Mouse (Mus musculus) layer of hippocampus, adult 11-12 months (tissue): ENCODE results near the gene Rhbdd1.
A peak's percentile ranks its signal among the peaks of the same experiment; 100 is the strongest.

Source experiments
- DNase-seq: peaks from one replicate; pipeline ENCODE4 v3.0.0; 2022; ENCODE audit warnings: low spot score

Gene Rhbdd1

GRCm38 (mm10) chr1:82316111-82316745 lies at the start of gene Rhbdd1:
Gene Rhbdd1, plus strand, starts transcription at chr1:82316452.
- DNase-seq = peak; percentile 98

GRCm38 (mm10) chr1:82267547-82267946 lies 48.7 kb upstream of the Rhbdd1 start:
- no peak for DNase-seq

- no peak for DNase-seq
These were observed 44.0 kb upstream of the Rhbdd1 start for GRCm38 (mm10) chr1:82272231-82272630.

DNA sequence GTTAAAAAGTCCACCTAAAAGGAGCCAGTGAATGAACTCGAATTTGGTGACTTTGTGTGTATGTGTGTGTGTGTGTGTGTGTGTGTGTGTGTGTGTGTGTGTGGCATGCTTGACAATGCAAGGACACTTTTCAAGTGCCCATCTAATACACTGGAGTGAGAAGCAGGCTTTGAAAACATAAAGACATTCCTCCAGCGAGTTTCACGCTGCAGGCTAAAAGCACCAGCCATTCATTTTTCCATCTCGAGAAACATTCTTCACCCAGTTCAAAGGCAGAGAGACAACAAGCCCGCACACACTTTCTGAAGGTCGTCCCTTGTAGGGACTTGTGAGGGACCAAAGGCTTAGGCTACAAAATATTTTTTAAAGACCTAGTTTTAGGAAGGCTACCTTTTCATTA lies 42.7 kb upstream of the Rhbdd1 start:
- no peak for DNase-seq

DNA sequence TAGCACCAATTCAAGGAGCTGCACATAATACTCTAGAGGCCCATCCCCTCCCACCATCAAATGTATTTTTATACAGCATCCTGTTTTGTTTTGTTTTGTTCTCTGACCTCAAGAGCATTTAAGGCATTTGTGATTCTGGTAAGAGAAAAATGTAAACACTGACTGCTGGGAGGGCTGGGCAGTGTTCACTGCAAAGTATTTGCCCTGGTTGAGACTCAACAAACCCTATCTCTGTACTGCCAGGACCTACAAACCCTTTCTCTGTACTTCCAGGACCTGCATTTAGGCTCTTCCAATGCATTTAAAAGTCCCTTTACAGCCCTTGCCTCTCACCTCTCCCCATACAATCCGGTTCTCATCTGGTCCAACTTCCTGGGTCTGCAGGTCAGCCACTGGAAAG lies 41.9 kb upstream of the Rhbdd1 start:
- DNase-seq = no peak

- DNase-seq = no peak
These were observed 36.5 kb upstream of the Rhbdd1 start for GRCm38 (mm10) chr1:82279768-82280167.

- DNase-seq = no peak
These were observed 34.4 kb upstream of the Rhbdd1 start for GRCm38 (mm10) chr1:82281823-82282222.

GRCm38 (mm10) chr1:82282992-82283611 lies 33.1 kb upstream of the Rhbdd1 start:
- peak; percentile 89 for DNase-seq

- DNase-seq = no peak
These were observed 32.4 kb upstream of the Rhbdd1 start for GRCm38 (mm10) chr1:82283901-82284301.

DNA sequence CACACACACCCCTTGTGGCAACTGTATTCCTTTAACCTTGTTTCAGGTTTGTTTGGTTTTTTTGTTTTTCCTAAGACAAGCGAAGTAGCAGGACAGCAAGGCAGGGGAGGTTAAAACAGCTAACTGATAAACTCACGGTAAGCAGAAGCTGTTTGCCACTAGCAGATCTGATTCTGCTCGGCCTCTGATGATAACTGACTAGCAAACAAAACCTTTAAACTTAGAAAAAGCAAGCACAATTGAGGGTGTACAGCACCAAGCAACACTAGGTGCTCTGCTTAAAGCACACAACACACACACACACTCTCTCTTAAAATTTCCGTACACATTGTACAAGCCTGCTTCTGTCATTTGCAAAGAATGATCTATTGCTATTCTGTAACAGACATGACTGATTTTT lies 31.8 kb upstream of the Rhbdd1 start:
- no peak for DNase-seq

- DNase-seq = no peak
These were observed 30.6 kb upstream of the Rhbdd1 start for GRCm38 (mm10) chr1:82285461-82286189.

GRCm38 (mm10) chr1:82286190-82287051 lies 29.8 kb upstream of the Rhbdd1 start:
- DNase-seq = no peak

DNA sequence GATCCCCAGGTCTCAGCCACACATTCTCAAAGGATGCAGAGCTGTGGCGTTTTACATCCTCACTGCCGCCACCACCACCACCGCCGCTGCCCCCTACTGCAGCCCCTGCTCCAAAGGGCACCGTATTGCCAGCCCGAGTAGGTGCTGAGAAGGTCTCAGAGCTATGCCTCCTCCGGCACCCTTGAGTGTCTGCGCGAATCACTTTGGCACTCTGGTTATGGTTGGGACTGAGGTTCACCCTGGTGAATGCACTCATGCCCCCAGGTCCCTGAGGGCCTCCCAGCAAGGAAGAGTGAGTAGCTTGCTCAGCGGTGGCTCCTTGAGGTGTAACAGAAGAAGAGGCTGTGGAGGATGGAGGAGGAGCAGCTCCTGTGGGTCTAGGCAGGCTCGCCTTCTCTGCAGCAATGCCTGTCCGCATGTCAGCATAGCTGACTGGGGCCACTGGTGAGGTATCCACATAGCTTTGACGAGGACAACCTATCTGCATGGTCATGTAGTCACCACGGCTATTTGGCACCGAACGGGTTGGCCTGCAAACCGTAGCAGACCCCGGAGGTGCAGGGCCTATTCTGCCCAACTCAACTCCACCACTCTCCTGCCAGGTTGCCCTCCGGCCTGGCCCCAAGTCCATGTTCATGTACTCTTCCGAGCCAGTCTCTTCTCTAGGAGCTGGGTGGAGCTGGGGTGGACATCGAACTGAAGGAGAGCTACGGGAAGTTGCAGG lies 29.0 kb upstream of the Rhbdd1 start:
- no peak for DNase-seq

DNA sequence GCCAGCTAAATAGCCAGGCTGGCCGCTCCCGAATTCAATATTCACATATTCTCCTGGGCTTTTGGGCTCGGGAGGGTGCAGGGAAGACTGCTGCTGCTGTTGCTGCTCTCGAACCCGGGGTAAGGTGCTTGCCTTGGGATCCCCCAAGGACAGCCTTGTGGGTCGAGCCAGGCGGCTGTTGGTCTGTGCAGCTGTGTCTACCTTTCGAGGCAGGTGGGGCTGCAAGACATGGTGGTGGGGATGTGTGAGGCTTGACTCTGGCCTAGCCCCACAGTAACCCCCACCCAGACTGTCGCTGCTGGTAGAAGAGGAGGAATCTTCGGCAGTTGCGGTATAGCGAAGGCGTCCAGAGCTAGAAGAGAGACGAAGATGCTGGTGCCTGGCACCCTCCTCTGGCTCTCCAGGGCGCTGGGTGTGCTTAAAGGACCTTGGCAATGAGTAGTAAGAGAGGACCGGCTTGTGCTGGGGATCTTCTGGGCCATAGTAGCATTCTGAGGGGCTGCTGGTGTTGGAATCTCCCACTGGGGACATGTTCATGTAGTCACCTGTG lies 28.4 kb upstream of the Rhbdd1 start:
- no peak for DNase-seq

DNA sequence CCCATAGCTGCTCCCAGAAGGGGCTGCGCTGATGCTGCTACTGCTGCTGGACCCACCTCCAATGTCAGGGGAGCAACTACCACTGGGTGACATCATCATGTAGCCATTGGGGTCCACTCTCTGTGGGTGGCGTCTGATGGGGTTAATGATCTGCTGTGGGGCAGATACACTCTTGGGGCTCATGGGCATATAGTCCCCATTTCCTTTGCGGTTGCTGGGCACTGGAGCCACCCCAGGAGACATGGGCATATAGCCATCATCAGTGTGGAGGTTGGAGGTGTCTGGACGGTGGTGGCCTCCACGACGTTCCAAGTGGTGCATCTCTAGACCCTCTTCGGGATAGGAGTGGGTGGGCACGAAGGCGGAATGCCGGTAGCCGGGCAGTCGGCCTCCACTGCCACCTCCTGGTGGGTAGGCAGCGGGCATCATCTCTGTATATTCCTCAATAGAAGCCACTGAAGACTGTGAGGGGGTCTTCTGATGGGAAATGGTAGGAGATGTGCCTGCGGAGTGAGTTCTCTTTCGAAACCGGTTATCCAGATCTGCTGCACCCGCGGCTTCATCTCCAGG lies 27.7 kb upstream of the Rhbdd1 start:
- DNase-seq = no peak

- no peak for DNase-seq
These were observed 26.9 kb upstream of the Rhbdd1 start for GRCm38 (mm10) chr1:82289116-82289989.

GRCm38 (mm10) chr1:82289990-82290681 lies 26.1 kb upstream of the Rhbdd1 start:
- peak; percentile 76 for DNase-seq

DNA sequence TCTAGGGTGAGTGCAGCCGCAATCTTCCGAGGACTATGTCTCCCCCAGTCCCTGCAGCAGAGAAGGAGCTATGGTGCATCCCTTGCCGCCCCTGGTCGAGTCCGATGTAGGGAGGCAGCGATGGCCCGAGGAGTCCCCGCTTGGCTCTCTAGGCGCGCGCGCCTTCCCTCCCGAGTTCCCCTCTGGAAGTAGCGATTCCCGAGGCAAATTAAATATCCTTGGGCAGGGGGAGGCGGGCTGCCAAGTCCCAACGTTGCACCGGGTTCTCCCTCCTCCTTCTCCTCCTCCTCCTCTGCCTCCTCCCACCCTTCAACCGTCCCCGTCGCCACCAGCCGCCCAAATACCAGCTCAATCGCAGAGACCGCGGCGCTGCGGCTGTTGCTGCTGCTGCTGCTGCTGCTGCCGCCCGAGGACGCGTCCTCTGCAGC lies 25.5 kb upstream of the Rhbdd1 start:
- peak; percentile 82 for DNase-seq

- peak; percentile 85 for DNase-seq
These were observed 25.0 kb upstream of the Rhbdd1 start, which contains the start of gene Irs1 for GRCm38 (mm10) chr1:82291151-82291797. Gene Irs1, minus strand, starts transcription at chr1:82291416.
